Mouse (Mus musculus) embryonic facial prominence, embryonic 11.5 days (tissue): Measurements from ENCODE around the gene Olfr1200. TPM values are rescaled to one million over a fixed set of nuclear protein-coding genes. Genes with fewer than 3 reads are reported as not detected.

Source experiments
- ATAC-seq: fragments of 200-750 bp; cut with Nextera tagmentation; replicated peaks from 2 replicates; pipeline ENCODE4 v1.8.0; 2017; ENCODE audit warnings: low read depth; ENCODE audit not compliant: insufficient number of reproducible peaks, low FRiP score, low TSS enrichment
- DNase-seq: peaks from one replicate; pipeline ENCODE4 v3.0.0-alpha.2; 2015; ENCODE audit warnings: low spot score
- H3K27ac ChIP-seq: fragments of 300-500 bp; sonication (generic); replicated peaks from 2 replicates; pipeline ENCODE4 v1.5.1; 2014; ENCODE audit warnings: mild to moderate bottlenecking, low read depth, low read length, control low read depth
- H3K27me3 ChIP-seq: fragments of 300-500 bp; sonication (generic); 2 replicates; pipeline ENCODE4 v1.6.1; 2014; ENCODE audit warnings: mild to moderate bottlenecking, low read length, moderate library complexity, mixed read lengths; ENCODE audit not compliant: control insufficient read depth, insufficient read depth
- H3K36me3 ChIP-seq: fragments of 300-500 bp; sonication (generic); replicated peaks from 2 replicates; pipeline ENCODE4 v1.6.1; 2014; ENCODE audit warnings: low read depth, mild to moderate bottlenecking, low read length, moderate library complexity, mixed read lengths; ENCODE audit not compliant: control insufficient read depth, insufficient read depth
- H3K4me1 ChIP-seq: fragments of 300-500 bp; sonication (generic); 2 replicates; pipeline ENCODE4 v1.6.1; 2014; ENCODE audit warnings: low read length, mixed read lengths; ENCODE audit not compliant: control insufficient read depth, insufficient read depth
- H3K4me2 ChIP-seq: fragments of 300-500 bp; sonication (generic); 2 replicates; pipeline ENCODE4 v1.6.1; 2014; ENCODE audit warnings: low read depth, mild to moderate bottlenecking, control low read depth, low read length, moderate library complexity
- H3K4me3 ChIP-seq: fragments of 300-500 bp; sonication (generic); 2 replicates; pipeline ENCODE4 v1.5.1; 2014; ENCODE audit warnings: low read depth, low read length, control low read depth
- H3K9ac ChIP-seq: fragments of 300-500 bp; sonication (generic); replicated peaks from 2 replicates; pipeline ENCODE4 v1.6.1; 2014; ENCODE audit warnings: mild to moderate bottlenecking, control low read depth, low read length
- H3K9me3 ChIP-seq: fragments of 300-500 bp; sonication (generic); replicated peaks from 2 replicates; pipeline ENCODE4 v1.6.1; 2016; ENCODE audit warnings: mild to moderate bottlenecking, low read length, inconsistent platforms, mixed read lengths; ENCODE audit not compliant: control insufficient read depth
- WGBS: fragments of 180-500 bp; shearing (Covaris S2); extraction: QIAGEN DNeasy Blood & Tissue Kit; methylation state at CpG from one replicate; pipeline ENCODE4 v1.1.7; 2014; 5-methylcytosine and 5-hydroxymethylcytosine counted together
- polyA plus RNA-seq: library from polyadenylated mRNA; unstranded; fragments of >200 nt; fragmentation: Nextera tagmentation; extraction: Ambion mirVana; gene quantifications from 2 replicates; pipeline ENCODE4 v1.2.1, GENCODE M21; 2014

The Olfr1200 gene
- not detected in 2 replicates for polyA plus RNA-seq

- ATAC-seq (no peak), DNase-seq (no peak)
- Histone ChIP-seq H3K27ac (no peak within 1 kb of the TSS), H3K9ac (no peak within 1 kb of the TSS), H3K27me3 (no peaks in the 10 kb centered on the region), H3K9me3 (no peaks in the 10 kb centered on the region), H3K4me1 (no peaks in the 10 kb centered on the region), H3K36me3 (no peaks in the 10 kb centered on the region), H3K4me2 (no peak within 1 kb of the TSS), H3K4me3 (no peak within 1 kb of the TSS)
- 76% methylated on average over 2 of the region's 2 CpGs for WGBS
Measured at GRCm38 (mm10) chr2:88770388-88770787, at the start of gene Olfr1200. TSS of gene Olfr1200 (minus strand) at chr2:88770488.

- no peaks in the 10 kb centered on the region for H3K9me3 ChIP-seq
- H3K36me3 ChIP-seq = no peaks in the 10 kb centered on the region
- DNase-seq (no peak), ATAC-seq (no peak)
- no peak within 1 kb of the TSS for H3K4me3 ChIP-seq
- H3K27me3 ChIP-seq = no peaks in the 10 kb centered on the region
- no peak within 1 kb of the TSS for H3K9ac ChIP-seq
- H3K4me1 ChIP-seq = no peaks in the 10 kb centered on the region
- 84% methylated on average over 1 of the region's 1 CpGs for WGBS
- H3K27ac ChIP-seq = no peak within 1 kb of the TSS
- no peak within 1 kb of the TSS for H3K4me2 ChIP-seq
Measured at GRCm38 (mm10) chr2:88814196-88814595, 43.9 kb upstream of the Olfr1200 start, which contains the start of gene Olfr1202. TSS of gene Olfr1202 (plus strand) at chr2:88814496.

GRCm38 (mm10) chr2:88792736-88793135 is 22.4 kb upstream of the Olfr1200 start, which contains the start of gene Olfr1201:
TSS of gene Olfr1201 (plus strand) at chr2:88793036.
- no peak for DNase-seq
- Histone ChIP-seq H3K9me3 (no peaks in the 10 kb centered on the region), H3K9ac (no peak within 1 kb of the TSS), H3K27me3 (no peaks in the 10 kb centered on the region), H3K4me2 (no peak within 1 kb of the TSS), H3K27ac (no peak within 1 kb of the TSS), H3K4me1 (no peaks in the 10 kb centered on the region), H3K36me3 (no peaks in the 10 kb centered on the region), H3K4me3 (no peak within 1 kb of the TSS)
- no peak for ATAC-seq
- 86% methylated on average over 6 of the region's 6 CpGs for WGBS

- Histone ChIP-seq H3K27ac (no peak within 1 kb of the TSS), H3K36me3 (no peaks in the 10 kb centered on the region), H3K4me1 (no peaks in the 10 kb centered on the region), H3K9me3 (no peaks in the 10 kb centered on the region), H3K4me2 (no peak within 1 kb of the TSS), H3K9ac (no peak within 1 kb of the TSS), H3K27me3 (no peaks in the 10 kb centered on the region), H3K4me3 (no peak within 1 kb of the TSS)
- WGBS = 95% methylated on average over 2 of the region's 2 CpGs
- no peak for DNase-seq
- no peak for ATAC-seq
Measured at GRCm38 (mm10) chr2:88760369-88760768, 9.9 kb downstream of the Olfr1200 start, which contains the start of gene Olfr1199. TSS of gene Olfr1199 (minus strand) at chr2:88760469.

GRCm38 (mm10) chr2:88751270-88751669 is 19.0 kb downstream of the Olfr1200 start, which contains the start of gene Olfr1198:
TSS of gene Olfr1198 (minus strand) at chr2:88751370.
- H3K9me3 ChIP-seq = no peaks in the 10 kb centered on the region
- DNase-seq (no peak), ATAC-seq (no peak)
- no peak within 1 kb of the TSS for H3K4me3 ChIP-seq
- no peak within 1 kb of the TSS for H3K27ac ChIP-seq
- H3K9ac ChIP-seq = no peak within 1 kb of the TSS
- no peaks in the 10 kb centered on the region for H3K4me1 ChIP-seq
- H3K4me2 ChIP-seq = no peak within 1 kb of the TSS
- H3K27me3 ChIP-seq = no peaks in the 10 kb centered on the region
- H3K36me3 ChIP-seq = no peaks in the 10 kb centered on the region
- WGBS = 87% methylated on average over 2 of the region's 2 CpGs

- no peaks in the 10 kb centered on the region for H3K9me3 ChIP-seq
- WGBS = 71% methylated on average over 3 of the region's 3 CpGs
- H3K36me3 ChIP-seq = no peaks in the 10 kb centered on the region
- H3K27me3 ChIP-seq = no peaks in the 10 kb centered on the region
- no peak overlapping the region for H3K9ac ChIP-seq
- H3K27ac ChIP-seq = no peak overlapping the region
- no peak overlapping the region for H3K4me3 ChIP-seq
- no peak overlapping the region for H3K4me2 ChIP-seq
- no peaks in the 10 kb centered on the region for H3K4me1 ChIP-seq
- DNase-seq = no peak
- ATAC-seq = no peak
Measured at GRCm38 (mm10) chr2:88743379-88743778, 26.9 kb downstream of the Olfr1200 start.

GRCm38 (mm10) chr2:88732266-88732665 is 38.0 kb downstream of the Olfr1200 start, which contains the start of gene Olfr1197:
TSS of gene Olfr1197 (minus strand) at chr2:88732366.
- Histone ChIP-seq H3K27me3 (no peaks in the 10 kb centered on the region), H3K27ac (no peak within 1 kb of the TSS), H3K4me3 (no peak within 1 kb of the TSS), H3K9ac (no peak within 1 kb of the TSS), H3K4me1 (no peaks in the 10 kb centered on the region), H3K9me3 (no peaks in the 10 kb centered on the region), H3K4me2 (no peak within 1 kb of the TSS), H3K36me3 (no peaks in the 10 kb centered on the region)
- 74% methylated on average over 1 of the region's 1 CpGs for WGBS
- no peak for ATAC-seq
- no peak for DNase-seq
